Mouse (Mus musculus): ENCODE measurements around the gene Hist1h2ah. TPM values are rescaled to one million over a fixed set of nuclear protein-coding genes. Genes with fewer than 3 reads are reported as not detected.

Gene Hist1h2ah
- polyA plus RNA-seq, 2 experiments = 5.5 to 6.5 TPM

DNA sequence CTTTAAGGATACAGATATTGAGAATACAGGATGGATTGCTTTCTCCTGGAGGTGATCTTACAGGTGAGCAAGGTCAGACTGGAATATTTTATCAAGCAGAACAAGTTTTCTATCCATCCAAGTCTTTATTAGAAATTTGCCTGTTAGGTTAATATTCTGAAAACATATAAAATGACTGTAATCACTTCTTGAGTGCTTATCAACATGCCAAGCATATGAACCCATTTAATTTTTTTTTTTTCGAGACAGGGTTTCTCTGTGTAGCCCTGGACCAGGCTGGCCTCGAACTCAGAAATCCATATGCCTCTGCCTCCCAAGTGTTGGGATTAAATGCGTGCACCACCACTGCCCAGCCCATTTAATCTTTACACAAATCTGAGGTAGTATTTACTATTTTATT is 1.6 kb upstream of the Hist1h2ah start:
- H3K27me3 ChIP-seq (ENCODE audit: control insufficient read depth, insufficient read depth, low read length) = no peaks in the 10 kb centered on the region
- H3K4me1 ChIP-seq (ENCODE audit: control insufficient read depth, insufficient read depth, low read length) = peaks cover 19% of the 10 kb centered on the region
- H3K9ac ChIP-seq (ENCODE audit: low read depth, low read length, severe bottlenecking) = no peak overlapping the region
- no peak for TF ChIP-seq POLR2A (IDR thresholded peaks at IDR 0.05; ENCODE audit: borderline replicate concordance, extremely low read depth, insufficient read depth, insufficient read length)
- H3K4me3 ChIP-seq (replicated peaks; ENCODE audit: low read length) = peak overlapping the region; percentile 40; the same call in 1 of the 2 replicates
- peak overlapping the region; percentile 79 for H3K27ac ChIP-seq (replicated peaks; ENCODE audit: low read depth, low read length)
- ATAC-seq (ENCODE audit: low FRiP score, low read depth) (no peak), DNase-seq (ENCODE audit: low spot score) (no peak)
- peak overlapping the region; percentile 62 for H3K4me2 ChIP-seq (replicated peaks; ENCODE audit: low read depth, low read length, severe bottlenecking)
- H3K9me3 ChIP-seq (ENCODE audit: control insufficient read depth, low read length) = no peaks in the 10 kb centered on the region
- 58% methylated on average over 3 of the region's 3 CpGs for WGBS
- H3K36me3 ChIP-seq (ENCODE audit: control insufficient read depth, insufficient read depth, low read length) = no peaks in the 10 kb centered on the region

DNA sequence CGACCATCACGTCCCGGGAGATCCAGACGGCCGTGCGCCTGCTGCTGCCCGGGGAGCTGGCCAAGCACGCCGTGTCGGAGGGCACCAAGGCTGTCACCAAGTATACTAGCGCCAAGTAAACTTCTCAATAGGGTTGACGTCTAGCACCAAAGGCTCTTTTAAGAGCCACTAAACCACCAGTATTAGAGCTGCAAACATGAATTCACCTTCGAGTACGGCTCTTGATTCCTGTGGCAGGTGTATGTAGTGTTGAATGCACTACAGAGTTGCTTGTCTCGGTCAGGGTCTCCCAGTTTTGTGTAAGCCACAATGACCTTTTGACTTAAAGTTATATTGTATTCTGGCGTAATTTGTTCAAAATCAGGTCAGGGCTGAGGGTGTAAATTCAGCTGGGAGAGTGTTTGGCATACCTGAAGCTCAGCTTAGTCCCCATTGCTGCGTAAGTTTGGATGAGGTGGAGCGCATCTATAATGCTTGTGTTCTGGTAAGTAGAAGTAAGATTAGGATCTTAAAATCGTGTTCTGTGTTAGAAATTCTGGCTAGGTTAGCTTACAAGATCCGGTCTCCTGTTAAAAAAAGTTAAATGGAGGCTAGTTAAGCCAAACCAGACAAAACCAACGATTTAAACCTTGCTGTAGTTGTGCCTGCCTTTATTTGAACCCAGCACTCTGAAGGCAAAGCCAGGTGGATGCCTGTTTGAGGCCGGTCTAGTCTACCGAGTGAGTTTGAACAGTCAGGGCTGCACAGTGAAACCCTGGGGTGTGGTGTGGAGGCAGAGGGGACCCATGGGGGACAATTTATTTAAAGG is 985 bp upstream of the Hist1h2ah start:
- peak overlapping the region; percentile 47 for H3K9ac ChIP-seq (ENCODE audit: low read depth, low read length, severe bottlenecking)
- peak overlapping the region; percentile 79 for H3K27ac ChIP-seq (replicated peaks; ENCODE audit: low read depth, low read length)
- WGBS = 2% methylated on average over 17 of the region's 23 CpGs
- peak; percentile 52; the same call in 1 of the 2 replicates for TF ChIP-seq POLR2A (IDR thresholded peaks at IDR 0.05; ENCODE audit: borderline replicate concordance, extremely low read depth, insufficient read depth, insufficient read length)
- peaks cover 19% of the 10 kb centered on the region for H3K4me1 ChIP-seq (ENCODE audit: control insufficient read depth, insufficient read depth, low read length)
- DNase-seq (ENCODE audit: low spot score) (no peak), ATAC-seq (ENCODE audit: low FRiP score, low read depth) (no peak)
- peak overlapping the region; percentile 62 for H3K4me2 ChIP-seq (replicated peaks; ENCODE audit: low read depth, low read length, severe bottlenecking)
- no peaks in the 10 kb centered on the region for H3K36me3 ChIP-seq (ENCODE audit: control insufficient read depth, insufficient read depth, low read length)
- H3K9me3 ChIP-seq (ENCODE audit: control insufficient read depth, low read length) = no peaks in the 10 kb centered on the region
- no peaks in the 10 kb centered on the region for H3K27me3 ChIP-seq (ENCODE audit: control insufficient read depth, insufficient read depth, low read length)
- H3K4me3 ChIP-seq (replicated peaks; ENCODE audit: low read length) = peak overlapping the region; percentile 40

DNA sequence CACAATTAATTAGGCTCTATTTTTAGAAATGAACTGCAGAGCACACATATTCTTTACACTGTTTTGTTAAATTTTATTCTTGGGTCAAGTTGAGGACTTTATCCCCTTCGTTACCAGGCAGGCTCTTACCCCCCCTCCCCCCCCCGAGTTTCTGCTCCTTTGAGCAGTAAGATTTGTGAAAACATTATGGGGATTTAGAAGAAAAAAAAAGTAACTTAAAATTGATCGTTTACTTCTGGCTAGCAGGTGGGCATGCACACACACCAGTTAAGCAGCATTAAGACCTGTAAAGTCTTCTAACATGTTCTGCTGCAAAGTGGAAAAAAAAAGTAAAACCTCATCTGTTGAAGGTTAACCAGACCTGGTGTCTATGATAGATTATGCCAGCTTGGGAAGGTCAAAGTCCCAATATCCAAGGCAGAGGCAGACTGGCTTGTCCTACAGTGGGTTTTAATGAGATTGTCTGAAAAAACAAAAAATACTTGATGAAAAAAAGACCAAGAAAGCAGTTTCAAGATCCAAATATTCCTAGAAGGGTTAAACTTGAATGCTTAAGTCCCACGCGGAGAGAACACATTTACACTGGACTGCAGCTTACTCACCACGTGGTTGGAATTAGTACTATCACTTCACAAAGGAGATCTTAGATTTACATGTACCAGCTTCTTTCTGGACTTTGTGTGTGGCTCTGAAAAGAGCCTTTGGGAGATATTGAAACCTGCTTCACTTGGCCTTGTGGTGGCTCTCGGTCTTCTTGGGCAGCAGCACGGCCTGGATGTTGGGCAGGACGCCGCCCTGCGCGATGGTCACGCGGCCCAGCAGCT is 713 bp downstream of the Hist1h2ah start:
- Histone ChIP-seq H3K4me2 (replicated peaks; ENCODE audit: low read depth, low read length, severe bottlenecking) (peak overlapping the region; percentile 56), H3K9ac (ENCODE audit: low read depth, low read length, severe bottlenecking) (peak overlapping the region; percentile 57), H3K4me1 (ENCODE audit: control insufficient read depth, insufficient read depth, low read length) (peaks cover 8% of the 10 kb centered on the region), H3K27me3 (ENCODE audit: control insufficient read depth, insufficient read depth, low read length) (no peaks in the 10 kb centered on the region), H3K27ac (replicated peaks; ENCODE audit: low read depth, low read length) (peak overlapping the region; percentile 75), H3K4me3 (replicated peaks; ENCODE audit: low read length) (peak overlapping the region; percentile 40), H3K36me3 (ENCODE audit: control insufficient read depth, insufficient read depth, low read length) (no peaks in the 10 kb centered on the region), H3K9me3 (ENCODE audit: control insufficient read depth, low read length) (no peaks in the 10 kb centered on the region)
- WGBS = 2% methylated on average over 9 of the region's 14 CpGs
- TF ChIP-seq POLR2A (IDR thresholded peaks at IDR 0.05; ENCODE audit: borderline replicate concordance, extremely low read depth, insufficient read depth, insufficient read length) = no peak
- no peak for DNase-seq (ENCODE audit: low spot score)
- no peak for ATAC-seq (ENCODE audit: low FRiP score, low read depth)

DNA sequence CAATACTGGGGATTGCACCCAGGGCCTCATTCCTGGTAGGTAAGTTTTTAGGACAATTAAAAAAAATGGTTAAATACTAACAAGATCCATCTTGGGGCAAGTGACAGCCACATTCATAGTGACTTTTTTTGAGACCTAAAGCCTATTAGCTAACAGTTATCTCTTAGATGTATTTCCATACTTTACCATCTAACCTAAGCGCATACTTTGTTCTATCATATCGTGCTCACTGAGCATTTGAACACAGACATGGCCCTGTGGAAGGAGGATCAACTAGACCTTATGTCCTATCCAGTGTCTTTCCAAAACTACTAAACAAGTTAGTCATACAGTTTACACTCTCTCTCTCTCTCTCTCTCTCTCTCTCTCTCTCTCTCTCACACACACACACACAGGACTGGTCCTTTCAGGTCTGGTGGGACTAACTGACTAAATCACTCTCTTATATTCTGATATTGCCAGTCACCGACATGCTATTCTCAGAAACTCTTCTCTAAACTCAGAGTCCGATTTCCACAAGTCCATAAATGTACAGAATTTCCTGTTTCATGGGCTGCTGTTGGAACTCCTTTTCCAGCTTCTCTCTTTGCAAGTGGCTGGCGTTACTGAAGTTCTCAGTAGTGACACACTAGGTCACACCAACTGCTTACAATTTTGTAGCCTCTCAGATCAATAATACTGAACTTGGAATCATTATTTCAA is 1.5 kb downstream of the Hist1h2ah start:
- H3K9ac ChIP-seq (ENCODE audit: low read depth, low read length, severe bottlenecking) = peak overlapping the region; percentile 57
- no peak for ATAC-seq (ENCODE audit: low FRiP score, low read depth)
- WGBS = 40% methylated on average over 5 of the region's 5 CpGs

DNA sequence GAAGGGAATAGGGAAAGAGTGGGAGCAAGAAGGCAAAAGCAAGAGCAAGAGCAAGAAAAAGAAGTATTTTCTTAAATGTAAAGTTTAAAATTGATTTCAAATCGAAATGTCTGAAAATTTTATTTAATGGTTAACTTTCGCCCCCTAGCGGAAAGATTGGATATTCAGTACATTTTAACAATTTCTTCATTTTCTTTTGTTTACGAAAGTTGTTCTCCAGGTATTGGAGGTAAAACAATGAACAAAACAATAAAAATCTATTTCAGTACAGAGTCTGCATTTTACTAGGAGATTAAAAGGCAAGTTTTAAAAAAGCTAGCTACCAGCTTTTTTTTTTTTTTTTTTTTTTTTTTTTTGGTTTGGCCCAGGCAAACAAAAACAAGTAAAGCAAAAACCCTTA is 4.9 kb downstream of the Hist1h2ah start:
- Histone ChIP-seq H3K4me2 (replicated peaks; ENCODE audit: low read depth, low read length, severe bottlenecking) (no peak overlapping the region), H3K4me1 (ENCODE audit: control insufficient read depth, insufficient read depth, low read length) (peaks cover 6% of the 10 kb centered on the region; the same call in 1 of the 2 replicates)
- no peak for TF ChIP-seq POLR2A (IDR thresholded peaks at IDR 0.05; ENCODE audit: borderline replicate concordance, extremely low read depth, insufficient read depth, insufficient read length)

More for the DNA sequence above, 1.5 kb downstream of the Hist1h2ah start:
- Histone ChIP-seq H3K27me3 (ENCODE audit: control insufficient read depth, insufficient read depth, low read length) (no peaks in the 10 kb centered on the region), H3K36me3 (ENCODE audit: control insufficient read depth, insufficient read depth, low read length) (no peaks in the 10 kb centered on the region), H3K9me3 (ENCODE audit: control insufficient read depth, low read length) (no peaks in the 10 kb centered on the region), H3K4me2 (replicated peaks; ENCODE audit: low read depth, low read length, severe bottlenecking) (peak overlapping the region; percentile 56), H3K4me3 (replicated peaks; ENCODE audit: low read length) (peak overlapping the region; percentile 40), H3K4me1 (ENCODE audit: control insufficient read depth, insufficient read depth, low read length) (peaks cover 8% of the 10 kb centered on the region), H3K27ac (replicated peaks; ENCODE audit: low read depth, low read length) (peak overlapping the region; percentile 75; the same call in 1 of the 2 replicates)
- no peak for TF ChIP-seq POLR2A (IDR thresholded peaks at IDR 0.05; ENCODE audit: borderline replicate concordance, extremely low read depth, insufficient read depth, insufficient read length)
- no peak for DNase-seq (ENCODE audit: low spot score)

More for the DNA sequence above, 4.9 kb downstream of the Hist1h2ah start:
- WGBS = 14% methylated on average over 4 of the region's 4 CpGs
- H3K9ac ChIP-seq (ENCODE audit: low read depth, low read length, severe bottlenecking) = no peak overlapping the region
- no peaks in the 10 kb centered on the region for H3K27me3 ChIP-seq (ENCODE audit: control insufficient read depth, insufficient read depth, low read length)
- no peak overlapping the region for H3K4me3 ChIP-seq (replicated peaks; ENCODE audit: low read length)
- ATAC-seq (ENCODE audit: low FRiP score, low read depth) (no peak), DNase-seq (ENCODE audit: low spot score) (peak; percentile 83)
- H3K36me3 ChIP-seq (ENCODE audit: control insufficient read depth, insufficient read depth, low read length) = no peaks in the 10 kb centered on the region
- H3K9me3 ChIP-seq (ENCODE audit: control insufficient read depth, low read length) = no peaks in the 10 kb centered on the region
- no peak overlapping the region for H3K27ac ChIP-seq (replicated peaks; ENCODE audit: low read depth, low read length)

Data from limb, embryonic 14.5 days (tissue).